14 mouse cellular contexts compared by ENCODE assay signal in the genomic region with DNA sequence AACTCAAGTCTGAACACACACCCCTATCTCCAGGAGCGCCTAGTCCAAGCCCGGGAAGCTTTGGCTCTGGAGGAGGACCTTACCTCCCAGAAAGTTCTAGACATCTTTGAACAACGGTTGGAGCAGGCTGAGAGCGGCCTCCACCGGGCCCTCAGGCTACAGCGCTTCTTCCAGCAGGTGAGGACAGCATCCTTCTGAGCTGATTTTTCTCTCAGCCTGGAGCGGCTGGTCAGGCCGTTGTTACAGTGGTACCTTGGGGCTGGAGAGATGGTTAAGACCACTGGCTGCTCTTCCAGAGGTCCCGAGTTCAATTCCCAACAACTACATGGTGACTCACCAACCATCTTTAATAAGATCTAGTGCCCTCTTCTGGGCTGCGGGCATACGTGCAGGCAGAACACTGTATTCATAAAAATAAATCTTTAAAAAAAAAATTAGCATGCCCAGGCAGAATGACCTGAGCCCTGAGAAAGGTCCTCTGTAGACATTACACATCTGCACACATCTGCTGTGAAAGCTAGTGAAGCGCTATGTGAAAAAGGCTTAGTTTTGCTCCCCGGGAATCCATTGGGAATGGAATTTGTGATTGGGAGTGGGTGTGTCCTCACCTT. TPM values are rescaled to one million over a fixed set of nuclear protein-coding genes. Genes with fewer than 3 reads are reported as not detected.
A peak's percentile ranks its signal among the peaks of the same experiment; 100 is the strongest.
DNase-seq lines count a peak whose midpoint lies in the region; ATAC-seq and TF ChIP-seq lines count a peak whose summit lies in the region.
"Had no signal": no experiment of that assay in that cellular context is flagged by ENCODE, and none has a peak within 500 bp of the region (broad histone marks: within the 10 kb centered on the region; RNA-seq: fewer than 3 reads in every experiment).

No protein-coding gene starts in this region.

- no peaks in the 10 kb centered on the region for H3K27me3 ChIP-seq in cerebellum, adult 2 months (ENCODE audit: control insufficient read depth, insufficient read depth, low read length)
- no peaks in the 10 kb centered on the region for H3K27me3 ChIP-seq in kidney, embryonic 15.5 days
- H3K27me3 ChIP-seq: liver, embryonic 13.5 days; stomach, embryonic 15.5 days had no signal

- peak; percentile 41; the same call in 1 of the 2 replicates for TF ChIP-seq CTCF in cerebellum, adult 2 months (IDR thresholded peaks at IDR 0.05; ENCODE audit: borderline replicate concordance, insufficient read depth, low read depth, low read length)

- peaks cover 95% of the 10 kb centered on the region for H3K36me3 ChIP-seq in kidney, embryonic 15.5 days

- H3K4me2 ChIP-seq in kidney, embryonic 15.5 days = no peak overlapping the region
- H3K4me2 ChIP-seq: hindbrain, embryonic 14.5 days; liver, embryonic 13.5 days; stomach, embryonic 15.5 days had no signal

- TF ChIP-seq POLR2A in cerebellum, adult 2 months (IDR thresholded peaks at IDR 0.05; ENCODE audit: borderline replicate concordance, insufficient read depth, low read length) = no peak

- no peak for DNase-seq in cerebellum, adult 2 months
- no peak for DNase-seq in cerebellum, adult 18-20 months
- DNase-seq in kidney, postnatal 25 days = no peak
- peak; percentile 34 for DNase-seq in retina, embryonic 14.5 days (ENCODE audit: low spot score)
- no peak for DNase-seq in retina, postnatal 1 day
- no peak for DNase-seq in T-cell, adult 2 months (ENCODE audit: low spot score)
- no peak for DNase-seq in adrenal gland, postnatal 25 days
- DNase-seq: layer of hippocampus, adult 9-11 months; liver, embryonic 13.5 days had no signal

- no peak overlapping the region for H3K27ac ChIP-seq in cerebellum, adult 2 months (ENCODE audit: insufficient read depth, low read length)
- H3K27ac ChIP-seq in kidney, embryonic 15.5 days = no peak overlapping the region
- H3K27ac ChIP-seq: hindbrain, embryonic 14.5 days; liver, embryonic 13.5 days; stomach, embryonic 15.5 days had no signal

- H3K9ac ChIP-seq in kidney, embryonic 15.5 days = no peak overlapping the region
- H3K9ac ChIP-seq: hindbrain, embryonic 14.5 days; liver, embryonic 13.5 days; stomach, embryonic 15.5 days had no signal

- no peaks in the 10 kb centered on the region for H3K4me1 ChIP-seq in cerebellum, adult 2 months (ENCODE audit: control insufficient read depth, insufficient read depth, low read length)
- H3K4me1 ChIP-seq in kidney, embryonic 15.5 days = no peaks in the 10 kb centered on the region
- H3K4me1 ChIP-seq: stomach, embryonic 15.5 days had no signal

- 82% methylated on average over 13 of the region's 13 CpGs for WGBS in cerebellum, adult 2 months
- WGBS in kidney, embryonic 15.5 days = 86% methylated on average over 13 of the region's 13 CpGs

- no peak overlapping the region for H3K4me3 ChIP-seq in cerebellum, adult 2 months (replicated peaks; ENCODE audit: insufficient read depth, low read depth, low read length)
- no peak overlapping the region for H3K4me3 ChIP-seq in kidney, embryonic 15.5 days (replicated peaks)
- H3K4me3 ChIP-seq: liver, embryonic 13.5 days; stomach, embryonic 15.5 days had no signal

- H3K9me3 ChIP-seq in kidney, embryonic 15.5 days (replicated peaks) = no peaks in the 10 kb centered on the region
- H3K9me3 ChIP-seq: liver, embryonic 13.5 days; stomach, embryonic 15.5 days had no signal

- 0 out of 2 replicates have a peak, but pooled peaks have one; percentile 5 for ATAC-seq in kidney, embryonic 15.5 days (replicated peaks; ENCODE audit: low FRiP score)

RNA-seq across cellular contexts. Expression of gene Arhgef40, which starts 11.8 kb away (rescaled TPM):
- 44.1 and 48.0 TPM in 2 replicates for polyA plus RNA-seq in cerebellum, adult 2 months (2012; rRNA removed)
- polyA plus RNA-seq in kidney, embryonic 15.5 days (2015; fragmentation: Nextera tagmentation; extraction: Ambion mirVana) = 86.1 and 105 TPM in 2 replicates
- total RNA-seq in adrenal gland, postnatal 25 days (2021) = 55.7 and 59.3 TPM in 2 replicates

RNA-seq across cellular contexts. Expression of gene Tmem253, which starts 19.1 kb away (rescaled TPM):
- 2.0 and 2.4 TPM in 2 replicates for polyA plus RNA-seq in cerebellum, adult 2 months (2012; rRNA removed)
- polyA plus RNA-seq in kidney, embryonic 15.5 days (2015; fragmentation: Nextera tagmentation; extraction: Ambion mirVana) = 0.93 and 1.1 TPM in 2 replicates
- total RNA-seq in adrenal gland, postnatal 25 days (2021) = 0.97 and 1.8 TPM in 2 replicates
- total RNA-seq: granulocyte monocyte progenitor cell, adult 5-6 weeks had no signal

RNA-seq across cellular contexts. Expression of gene Zfp219, which starts 24.2 kb away (rescaled TPM):
- polyA plus RNA-seq in cerebellum, adult 2 months (2012; rRNA removed) = 184 and 188 TPM in 2 replicates
- 38.5 and 43.8 TPM in 2 replicates for polyA plus RNA-seq in kidney, embryonic 15.5 days (2015; fragmentation: Nextera tagmentation; extraction: Ambion mirVana)
- 58.4 and 63.3 TPM in 2 replicates for total RNA-seq in adrenal gland, postnatal 25 days (2021)

RNA-seq across cellular contexts. Expression of gene Olfr221, which starts 45.9 kb away (rescaled TPM):
- 0.03 and 0.10 TPM in 2 replicates for polyA plus RNA-seq in cerebellum, adult 2 months (2012; rRNA removed)
- not detected in 2 replicates for polyA plus RNA-seq in kidney, embryonic 15.5 days (2015; fragmentation: Nextera tagmentation; extraction: Ambion mirVana)
- total RNA-seq in adrenal gland, postnatal 25 days (2021) = not detected in 2 replicates
- total RNA-seq: granulocyte monocyte progenitor cell, adult 5-6 weeks had no signal
- polyA plus RNA-seq: C2C12; hindbrain, embryonic 14.5 days; liver, embryonic 13.5 days; stomach, embryonic 15.5 days had no signal
